Mouse (Mus musculus) brain, adult 2 months (tissue): ENCODE measurements around the gene Aloxe3.

Experiments used
- DNase-seq: peaks from one replicate; pipeline ENCODE4 v3.0.0; 2011; ENCODE audit warnings: low read depth, low spot score

Gene Aloxe3

DNA sequence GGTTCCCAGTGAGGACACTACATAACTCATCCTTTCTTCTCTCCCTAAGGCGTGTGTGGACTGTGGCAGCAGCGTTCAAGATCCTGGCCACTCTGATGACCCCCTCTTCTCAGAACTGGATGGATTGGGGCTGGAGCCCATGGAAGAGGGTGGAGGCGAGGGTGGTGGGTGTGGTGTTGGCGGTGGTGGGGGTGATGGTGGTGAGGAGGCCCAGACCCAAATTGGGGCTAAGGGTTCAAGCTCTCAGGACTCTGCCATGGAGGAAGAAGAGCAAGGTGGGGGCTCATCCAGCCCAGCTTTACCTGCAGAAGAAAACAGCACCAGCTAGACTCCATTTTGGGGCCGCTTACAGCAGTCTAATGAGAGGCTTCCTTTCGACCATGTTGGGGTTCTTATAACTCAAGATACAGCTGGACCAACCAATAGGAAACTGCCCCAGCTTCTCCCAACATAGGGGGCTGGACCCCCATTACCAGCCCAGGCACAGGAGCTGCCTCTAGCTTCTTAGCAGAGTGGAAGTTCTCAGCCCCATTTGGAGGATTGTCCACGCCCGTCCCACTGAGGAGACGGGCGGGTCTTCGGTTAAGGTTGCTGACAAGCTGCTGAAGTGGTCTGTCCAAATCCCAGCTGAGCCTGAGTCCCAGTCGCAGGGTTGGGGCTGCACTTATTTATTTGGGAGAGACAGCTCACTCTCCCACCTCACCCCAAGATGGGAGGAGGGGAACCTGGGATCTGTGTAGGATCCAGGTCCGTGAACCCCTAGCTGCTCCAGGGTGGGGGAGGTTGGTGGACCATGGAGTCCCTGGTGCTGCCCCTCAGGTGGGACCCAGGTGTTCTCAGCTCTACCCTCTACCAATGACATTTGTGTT, 16.4 kb upstream of the Aloxe3 start:
- DNase-seq = no peak

DNA sequence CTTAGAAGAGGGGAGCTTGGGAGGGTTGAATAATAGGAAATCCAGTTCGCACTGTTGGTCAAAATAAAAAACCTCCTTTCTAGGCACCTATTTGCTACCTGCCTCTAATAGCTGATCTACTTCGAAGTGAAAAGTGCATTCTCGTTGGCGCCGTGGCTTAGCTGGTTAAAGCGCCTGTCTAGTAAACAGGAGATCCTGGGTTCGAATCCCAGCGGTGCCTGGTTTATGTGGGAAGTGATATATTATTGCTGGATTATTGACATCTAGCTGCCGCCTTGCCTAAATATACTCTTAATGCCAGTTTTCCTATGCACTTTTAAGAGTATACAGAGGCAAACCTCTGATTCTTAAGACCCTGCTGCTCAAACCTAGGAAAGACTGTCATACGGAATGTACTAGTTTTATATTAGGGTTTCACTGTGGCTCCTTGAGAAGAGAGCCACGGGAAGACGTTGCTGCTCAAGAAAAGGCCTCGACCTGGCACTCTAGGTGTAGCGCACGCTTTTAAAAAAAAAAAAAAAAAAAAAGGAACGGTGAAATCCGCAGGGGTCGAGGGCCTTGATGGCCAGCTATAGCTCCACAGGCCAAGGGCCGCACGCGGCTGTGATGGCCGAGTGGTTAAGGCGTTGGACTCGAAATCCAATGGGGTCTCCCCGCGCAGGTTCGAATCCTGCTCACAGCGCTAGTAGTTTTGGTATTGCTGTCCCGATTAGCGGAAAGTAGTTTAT, 15.2 kb upstream of the Aloxe3 start:
- DNase-seq = peak; percentile 87

- DNase-seq = no peak
These were observed 14.5 kb upstream of the Aloxe3 start for GRCm38 (mm10) chr11:69111051-69111810.

GRCm38 (mm10) chr11:69111865-69112264, 13.8 kb upstream of the Aloxe3 start:
- peak; percentile 83 for DNase-seq

DNA sequence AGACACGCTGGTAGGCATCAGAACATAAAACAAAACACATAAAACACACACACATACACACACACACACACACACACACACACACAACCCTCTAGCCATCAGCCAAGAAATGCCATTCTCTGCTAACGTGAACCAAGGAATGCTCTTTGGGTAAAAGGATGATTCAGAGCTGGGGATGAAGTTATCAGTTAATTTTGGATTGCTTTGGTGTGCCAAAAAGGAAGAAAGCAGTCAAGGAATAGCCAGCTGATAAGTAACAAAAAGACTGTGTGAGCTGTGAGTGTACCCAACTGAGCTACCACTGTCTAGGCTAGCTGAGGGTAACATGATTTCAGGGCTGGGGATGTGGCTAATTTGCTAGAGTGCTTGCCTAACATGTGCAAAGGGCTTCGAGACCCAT, 11.7 kb upstream of the Aloxe3 start:
- no peak for DNase-seq

GRCm38 (mm10) chr11:69114621-69115020, 11.1 kb upstream of the Aloxe3 start:
- no peak for DNase-seq

DNA sequence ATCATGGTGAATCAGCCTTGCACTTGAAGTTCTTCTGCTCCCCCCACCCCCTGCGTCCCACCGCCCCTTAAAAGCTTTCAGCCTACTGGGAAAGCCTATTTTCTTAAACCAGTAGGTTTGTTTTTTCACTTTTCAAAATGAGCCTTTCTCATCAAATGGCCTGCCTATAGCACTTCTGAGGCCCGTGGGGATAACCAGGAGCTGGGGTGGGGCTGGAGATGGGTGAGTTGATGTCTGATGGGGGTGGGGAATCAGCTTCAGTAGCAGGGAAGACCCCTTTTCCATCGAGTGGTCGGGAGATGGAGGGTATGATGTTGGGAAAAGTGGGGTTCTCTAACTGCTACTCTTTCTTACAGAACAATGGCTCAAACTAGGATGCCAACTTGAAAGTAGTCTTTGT, 8.9 kb upstream of the Aloxe3 start:
- no peak for DNase-seq

DNA sequence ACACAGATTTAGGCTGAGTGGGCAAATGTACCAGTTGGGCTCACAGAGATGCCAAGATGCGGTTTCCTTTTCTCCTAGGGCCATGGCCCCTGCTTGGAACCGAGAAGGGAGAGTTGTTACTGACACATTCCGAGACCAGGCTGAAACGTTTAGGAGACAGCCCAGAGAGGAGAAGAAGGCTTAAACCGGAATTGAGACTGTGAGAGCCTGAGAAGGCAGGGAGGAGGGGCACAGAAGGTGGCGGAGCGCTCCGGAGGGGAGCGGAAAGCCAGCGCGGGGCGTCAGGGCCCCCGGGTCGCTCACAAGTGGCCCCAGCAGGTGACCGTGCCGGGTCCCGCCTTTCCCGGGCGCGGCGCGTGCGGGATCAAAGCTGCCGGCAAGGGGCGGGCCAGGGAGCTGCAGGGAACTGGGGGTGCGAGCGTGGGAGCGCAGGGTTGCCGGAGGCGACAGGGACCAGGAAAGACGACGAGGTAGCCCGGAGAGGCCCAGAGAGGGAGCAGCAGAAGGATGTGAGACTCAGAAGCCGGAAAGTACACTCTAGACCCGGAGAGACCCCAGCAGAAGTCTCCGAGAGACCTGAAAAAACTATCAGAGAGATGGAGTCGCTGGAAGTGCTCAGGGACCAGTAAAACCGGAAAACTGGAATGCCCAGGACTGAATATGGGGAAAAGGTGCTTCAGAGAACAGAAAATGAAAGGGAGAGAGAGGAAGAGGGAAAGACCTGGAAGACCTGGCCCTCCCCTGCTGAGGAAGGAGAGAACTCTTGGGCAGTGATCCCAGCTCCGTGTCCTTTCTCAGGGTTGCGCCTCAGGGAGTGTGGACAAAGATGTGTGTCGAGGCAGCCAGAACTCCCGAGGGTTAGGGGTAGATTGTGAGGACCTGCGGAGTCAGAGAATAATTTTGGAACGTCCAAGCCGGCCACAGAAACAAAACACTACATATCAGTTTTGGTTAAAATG, 7.7 kb upstream of the Aloxe3 start:
- peak; percentile 75 for DNase-seq

DNA sequence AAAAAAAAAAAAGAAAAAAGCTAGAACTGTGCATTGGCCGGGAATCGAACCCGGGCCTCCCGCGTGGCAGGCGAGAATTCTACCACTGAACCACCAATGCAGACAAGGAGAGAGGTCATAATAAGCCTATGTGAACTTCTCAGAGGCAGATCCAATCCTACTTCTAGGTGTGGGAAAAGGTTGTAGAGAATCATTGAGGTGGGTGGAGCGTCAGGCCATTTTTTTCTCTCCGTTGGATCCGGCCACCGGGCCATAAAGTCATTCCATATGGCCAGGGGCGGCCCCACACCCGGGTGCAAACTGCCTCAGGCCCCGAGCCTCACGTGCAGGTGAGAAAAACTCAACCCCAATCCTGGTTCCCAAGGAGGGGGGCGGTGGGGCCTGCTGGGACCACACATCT, 6.9 kb upstream of the Aloxe3 start:
- peak; percentile 92 for DNase-seq

DNA sequence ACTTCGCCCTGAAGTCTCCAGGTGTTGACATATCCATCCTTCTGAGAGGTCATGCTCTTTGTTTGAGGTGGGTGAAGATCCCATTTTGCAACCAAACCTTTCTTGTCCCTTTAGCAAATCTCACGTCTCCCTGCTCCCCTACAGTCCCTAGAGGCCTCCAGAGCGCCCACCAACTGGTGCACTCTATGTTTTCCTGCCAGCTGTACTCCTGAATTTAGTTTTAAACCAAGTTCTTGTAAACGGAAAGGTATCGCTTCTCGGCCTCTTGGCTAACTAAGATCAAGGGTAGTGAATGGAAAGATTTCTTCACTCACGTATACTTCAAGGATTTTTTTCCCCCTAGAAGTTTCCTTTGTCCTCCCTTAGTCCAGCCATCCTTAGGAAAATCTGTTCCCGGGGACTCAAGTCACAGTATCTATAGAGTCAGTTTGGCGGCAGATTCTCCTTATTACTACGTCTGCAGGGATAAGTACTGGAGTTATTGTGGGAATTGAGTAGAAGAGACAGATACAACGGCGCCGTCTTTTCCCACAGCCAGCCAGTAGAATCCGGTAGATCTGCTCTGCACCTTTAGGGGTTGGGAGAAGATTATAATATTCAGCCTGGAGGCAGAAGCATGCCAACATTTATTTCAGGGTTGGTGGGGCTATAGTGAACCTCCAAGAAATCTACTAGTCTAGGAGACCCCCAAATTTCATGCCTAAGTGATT, 6.1 kb upstream of the Aloxe3 start:
- DNase-seq = no peak

GRCm38 (mm10) chr11:69120221-69121000, 5.3 kb upstream of the Aloxe3 start, which contains the start of gene Hes7:
Gene Hes7, plus strand, starts transcription at chr11:69120404.
- DNase-seq = no peak

DNA sequence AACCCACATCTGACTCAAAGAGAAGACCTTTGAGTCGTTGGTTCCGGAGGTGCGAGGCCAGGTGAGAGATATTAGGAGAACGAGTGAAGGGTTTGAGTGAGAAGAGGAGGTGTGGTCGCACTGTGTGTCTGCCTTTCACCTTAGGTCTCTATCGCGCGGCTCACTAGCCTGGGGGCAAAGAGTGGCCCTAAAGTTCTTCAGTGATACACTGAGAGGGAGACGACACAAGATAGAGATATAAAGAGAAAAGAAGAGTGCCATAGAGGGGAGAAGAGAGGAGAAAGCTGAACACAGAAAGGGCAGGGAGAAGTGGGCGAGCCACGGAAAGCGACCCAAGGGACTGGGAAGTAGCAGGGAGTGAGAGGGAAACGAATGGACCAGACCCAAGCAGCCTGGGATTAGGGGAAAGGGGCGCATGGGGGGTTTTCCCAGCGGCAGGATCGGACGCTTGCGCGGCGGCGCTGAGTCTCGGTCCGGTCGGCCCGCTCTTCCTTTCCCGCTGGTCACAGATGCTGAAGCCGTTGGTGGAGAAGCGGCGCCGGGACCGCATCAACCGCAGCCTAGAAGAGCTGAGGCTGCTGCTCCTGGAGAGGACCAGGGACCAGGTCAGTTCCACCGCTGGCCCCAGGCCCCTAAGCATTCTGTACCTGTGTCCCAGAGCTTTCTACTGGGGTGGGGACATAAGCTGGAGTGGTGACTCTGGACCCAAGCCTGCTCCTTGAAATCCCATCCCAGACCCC, 4.5 kb upstream of the Aloxe3 start:
- DNase-seq = peak; percentile 41

GRCm38 (mm10) chr11:69121741-69122335, 3.9 kb upstream of the Aloxe3 start:
- peak; percentile 47 for DNase-seq

DNA sequence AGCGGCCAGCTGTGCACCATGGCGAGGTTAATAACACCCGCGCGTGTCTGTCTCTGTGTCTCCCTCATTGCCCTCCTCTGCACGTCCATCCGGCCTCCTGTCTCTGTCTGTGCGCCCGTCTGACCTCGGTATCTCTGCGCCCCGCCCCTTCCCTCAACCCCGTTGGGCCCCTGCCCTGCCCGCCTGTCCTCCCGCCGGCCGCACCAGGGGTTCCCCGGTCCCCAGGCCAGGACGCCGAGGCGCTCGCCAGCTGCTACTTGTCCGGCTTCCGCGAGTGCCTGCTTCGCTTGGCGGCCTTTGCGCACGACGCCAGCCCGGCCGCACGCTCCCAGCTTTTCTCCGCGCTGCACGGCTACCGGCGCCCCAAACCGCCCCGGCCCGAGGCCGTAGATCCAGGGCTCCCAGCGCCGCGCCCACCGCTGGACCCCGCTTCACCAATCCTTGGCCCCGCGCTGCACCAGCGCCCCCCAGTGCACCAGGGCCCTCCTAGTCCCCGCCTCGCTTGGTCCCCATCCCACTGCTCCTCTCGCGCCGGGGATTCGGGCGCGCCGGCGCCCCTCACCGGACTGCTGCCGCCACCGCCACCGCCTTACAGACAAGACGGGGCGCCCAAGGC, 3.3 kb upstream of the Aloxe3 start, which contains the start of gene 9130213A22Rik:
Gene 9130213A22Rik (minus strand): TSS at position 254 of the 616 bp plus-strand sequence.
- peak; percentile 92 for DNase-seq

DNA sequence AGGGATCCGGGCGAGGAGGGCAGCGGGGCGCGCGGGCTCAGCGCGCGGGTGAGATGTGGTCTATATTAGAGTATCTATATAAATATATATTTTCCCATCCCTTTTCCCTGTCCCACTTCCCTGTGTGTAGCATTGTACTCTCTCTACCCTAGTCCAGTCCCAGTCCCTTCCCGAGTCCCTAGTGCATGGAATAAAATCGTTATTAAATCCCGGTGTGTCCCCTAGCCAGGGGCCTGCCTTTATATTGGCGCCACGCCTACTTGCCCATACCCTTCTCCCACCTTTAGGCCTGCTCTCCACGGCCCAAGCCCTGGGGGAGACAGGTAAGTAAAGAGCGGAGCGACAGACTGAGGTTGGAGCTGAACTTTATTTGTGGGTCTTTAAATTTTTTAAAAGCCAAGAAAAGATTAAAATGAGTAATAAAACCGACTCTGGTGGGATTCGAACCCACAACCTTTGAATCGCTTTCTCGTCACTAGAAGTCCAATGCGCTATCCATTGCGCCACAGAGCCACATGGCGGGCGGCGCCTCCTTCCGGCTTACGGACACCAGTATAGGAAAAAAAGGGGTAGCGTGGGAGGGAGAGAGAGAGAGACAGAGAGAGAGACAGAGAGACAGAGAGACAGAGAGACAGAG, 2.5 kb upstream of the Aloxe3 start:
- peak; percentile 95 for DNase-seq

GRCm38 (mm10) chr11:69123693-69124497, 1.8 kb upstream of the Aloxe3 start:
- peak; percentile 93 for DNase-seq

DNA sequence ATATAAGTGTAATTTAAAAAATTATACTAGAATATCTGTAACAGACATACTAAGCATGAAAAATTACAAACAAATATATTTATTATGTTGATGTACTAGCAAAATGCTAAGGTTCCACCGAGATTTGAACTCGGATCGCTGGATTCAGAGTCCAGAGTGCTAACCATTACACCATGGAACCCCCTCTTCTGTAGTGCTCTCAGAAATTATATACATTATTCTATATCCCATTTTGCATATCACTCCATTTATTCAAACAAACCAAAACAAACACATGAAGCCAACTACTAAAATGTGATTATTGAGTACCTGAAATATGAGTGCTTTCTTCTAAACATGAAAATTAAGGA, 1.2 kb upstream of the Aloxe3 start:
- DNase-seq = peak; percentile 80
